Mouse (Mus musculus): ENCODE measurements around the gene Slc18a2.

DNA sequence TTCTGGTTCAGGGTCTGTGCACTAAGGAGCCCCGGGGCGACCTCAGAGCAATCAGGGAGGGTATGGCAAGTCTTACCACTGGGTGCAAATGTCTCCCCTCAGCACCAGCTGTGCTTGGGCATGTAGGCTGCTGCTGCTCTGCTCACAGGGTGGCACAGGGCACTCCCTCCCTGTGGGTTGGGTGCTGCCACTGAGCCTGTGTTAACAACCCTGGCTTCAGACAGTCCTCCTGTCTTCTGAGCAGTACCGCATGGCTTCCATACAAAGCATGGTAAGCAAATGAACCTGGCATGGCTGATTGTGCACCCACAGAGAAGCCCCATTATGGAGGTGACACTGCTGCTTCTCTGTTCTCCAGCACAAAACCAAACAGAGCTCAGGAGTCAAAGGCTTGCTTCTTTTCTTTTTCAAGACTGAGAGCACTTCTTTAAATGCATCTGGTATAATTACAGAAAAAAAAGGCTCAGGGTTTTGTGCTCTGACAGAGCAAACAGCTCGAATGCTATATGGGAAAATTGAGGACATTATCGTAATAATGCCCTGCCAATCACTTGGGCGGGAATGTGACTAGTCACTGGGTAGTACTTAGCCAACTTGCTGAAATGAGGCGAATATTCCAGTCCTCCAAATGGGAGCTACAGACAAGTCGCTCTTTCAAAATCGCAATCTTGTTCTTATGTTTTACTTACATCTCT lies 4.3 kb downstream of the Slc18a2 start:
- no peak for TF ChIP-seq NELFE (IDR thresholded peaks at IDR 0.05; ENCODE audit: low read depth, low read length)
- no peak for TF ChIP-seq POLR2A (IDR thresholded peaks at IDR 0.05; ENCODE audit: low read depth, low read length)
- no peak for TF ChIP-seq KAT2A (IDR thresholded peaks at IDR 0.05; ENCODE audit: insufficient replicate concordance, low read length)
- TF ChIP-seq EP300 (IDR thresholded peaks at IDR 0.05; ENCODE audit: low read length): no peak
- TF ChIP-seq CTCF (conservative IDR thresholded peaks at IDR 0.05 in 1 of 2, IDR thresholded peaks at IDR 0.05 in 1 of 2; ENCODE audit: low read depth in 2 of 2, low read length in 2 of 2): no peak
- no peak for TF ChIP-seq ZNF384 (IDR thresholded peaks at IDR 0.05; ENCODE audit: low read depth, low read length)
- TF ChIP-seq ZC3H11A (IDR thresholded peaks at IDR 0.05; ENCODE audit: low read depth, low read length): no peak

Data from CH12.LX (cell line).